10 mouse cellular contexts compared by ENCODE assay signal in the genomic region with DNA sequence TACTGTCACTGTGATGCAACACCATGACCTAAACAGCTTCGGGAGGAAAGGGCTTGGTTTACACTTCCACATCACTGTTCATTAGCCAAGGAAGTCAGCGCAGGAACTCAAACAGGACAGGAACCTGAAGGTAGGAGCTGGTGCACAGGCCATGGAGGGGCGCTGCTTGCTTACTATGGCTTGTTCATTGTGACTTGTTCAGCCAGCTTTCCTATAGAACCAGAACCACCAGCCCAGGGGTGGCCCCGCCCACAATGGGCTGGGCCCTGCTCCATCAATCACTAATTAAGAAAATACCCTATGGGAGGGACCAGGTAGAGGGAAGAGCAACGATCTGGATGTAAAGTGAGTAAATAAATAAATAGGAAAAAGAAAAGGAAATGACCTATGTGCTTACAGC. TPM values are rescaled to one million over a fixed set of nuclear protein-coding genes. Genes with fewer than 3 reads are reported as not detected.
DNase-seq lines count a peak whose midpoint lies in the region; ATAC-seq and TF ChIP-seq lines count a peak whose summit lies in the region.
"Had no signal": no experiment of that assay in that cellular context is flagged by ENCODE, and none has a peak within 500 bp of the region (broad histone marks: within the 10 kb centered on the region; RNA-seq: fewer than 3 reads in every experiment).

No protein-coding gene starts in this region.

- H3K4me2 ChIP-seq in lung, embryonic 15.5 days, result peak overlapping the region; percentile 10; the same call in 1 of the 2 replicates
- peak overlapping the region; percentile 61 for H3K4me2 ChIP-seq in liver, embryonic 13.5 days

- no peak overlapping the region for H3K4me3 ChIP-seq in lung, embryonic 15.5 days
- H3K4me3 ChIP-seq in liver, embryonic 13.5 days (replicated peaks), result peak overlapping the region; percentile 40
- no peak overlapping the region for H3K4me3 ChIP-seq in layer of hippocampus, adult 2 months
- H3K4me3 ChIP-seq: hindbrain, embryonic 10.5 days; myocyte had no signal

- H3K36me3 ChIP-seq in lung, embryonic 15.5 days, result no peaks in the 10 kb centered on the region
- H3K36me3 ChIP-seq in liver, embryonic 13.5 days, result no peaks in the 10 kb centered on the region
- H3K36me3 ChIP-seq: hindbrain, embryonic 10.5 days had no signal

- TF ChIP-seq CTCF in layer of hippocampus, adult 2 months (conservative IDR thresholded peaks at IDR 0.05), result no peak

- no peaks in the 10 kb centered on the region for H3K9me3 ChIP-seq in lung, embryonic 15.5 days
- no peaks in the 10 kb centered on the region for H3K9me3 ChIP-seq in liver, embryonic 13.5 days (replicated peaks)
- H3K9me3 ChIP-seq: hindbrain, embryonic 10.5 days had no signal

- H3K4me1 ChIP-seq in lung, embryonic 15.5 days, result peaks cover 10% of the 10 kb centered on the region; the same call in 1 of the 2 replicates
- H3K4me1 ChIP-seq in liver, embryonic 13.5 days (replicated peaks), result peaks cover 61% of the 10 kb centered on the region

- no peak for ATAC-seq in lung, embryonic 15.5 days (ENCODE audit: borderline replicate concordance, extremely low read depth, low FRiP score, low TSS enrichment)
- peak; percentile 16; the same call in 1 of the 2 replicates for ATAC-seq in liver, embryonic 13.5 days (ENCODE audit: low read depth)
- no peak for ATAC-seq in inflammation-experienced regulatory T-cells, adult 6 months

- peak; percentile 14 for DNase-seq in adrenal gland, postnatal 14 days
- DNase-seq in adrenal gland, postnatal 25 days, result no peak
- DNase-seq in lung, postnatal 10 days, result no peak
- peak; percentile 27 for DNase-seq in induced T-regulatory cell, adult 2 months (ENCODE audit: low read depth)
- DNase-seq in liver, embryonic 13.5 days, result peak; percentile 13
- no peak for DNase-seq in layer of hippocampus, adult 2 months (ENCODE audit: low spot score in 2 of 2)

- no peak overlapping the region for H3K9ac ChIP-seq in lung, embryonic 15.5 days
- peak overlapping the region; percentile 35; the same call in 1 of the 2 replicates for H3K9ac ChIP-seq in liver, embryonic 13.5 days

- WGBS in lung, embryonic 15.5 days, result 16% methylated on average over 5 of the region's 5 CpGs
- 15% methylated on average over 5 of the region's 5 CpGs for WGBS in liver, embryonic 13.5 days (ENCODE audit: insufficient replicate concordance)

- H3K27ac ChIP-seq in lung, embryonic 15.5 days, result no peak overlapping the region
- no peak overlapping the region; the same call in none of the 2 replicates for H3K27ac ChIP-seq in liver, embryonic 13.5 days
- H3K27ac ChIP-seq in layer of hippocampus, adult 2 months, result no peak overlapping the region
- H3K27ac ChIP-seq: hindbrain, embryonic 10.5 days had no signal

- 0 out of 2 replicates have a peak, but pooled peaks cover 5% of the 10 kb centered on the region for H3K27me3 ChIP-seq in lung, embryonic 15.5 days
- no peaks in the 10 kb centered on the region for H3K27me3 ChIP-seq in liver, embryonic 13.5 days

RNA-seq across cellular contexts. Expression of gene Ubr1, which starts 2.4 kb away (rescaled TPM):
- 32.0 and 35.0 TPM in 2 replicates for total RNA-seq in adrenal gland, postnatal 14 days (2021)
- 27.7 and 40.6 TPM in 2 replicates for total RNA-seq in adrenal gland, postnatal 25 days (2021)
- polyA plus RNA-seq in lung, embryonic 15.5 days (2015; fragmentation: Nextera tagmentation; extraction: Ambion mirVana), result 25.8 and 29.4 TPM in 2 replicates
- 14.1 and 16.8 TPM in 2 replicates for polyA plus RNA-seq in liver, embryonic 13.5 days (2015; fragmentation: Nextera tagmentation; extraction: Ambion mirVana)
- polyA plus RNA-seq in inflammation-experienced regulatory T-cells, adult 6 months (2017; shearing (Covaris generic)), result 10 to 100 TPM; 35.3 to 51.6 (median 47.1) TPM
- total RNA-seq in layer of hippocampus, adult 2 months (2021), result 10 to 100 TPM; 44.7 to 48.0 TPM

RNA-seq across cellular contexts. Expression of gene Tmem62, which starts 3.9 kb away (rescaled TPM):
- total RNA-seq in adrenal gland, postnatal 14 days (2021), result 8.1 and 11.2 TPM in 2 replicates
- 26.7 and 27.9 TPM in 2 replicates for total RNA-seq in adrenal gland, postnatal 25 days (2021)
- polyA plus RNA-seq in lung, embryonic 15.5 days (2015; fragmentation: Nextera tagmentation; extraction: Ambion mirVana), result 3.7 and 5.3 TPM in 2 replicates
- polyA plus RNA-seq in liver, embryonic 13.5 days (2015; fragmentation: Nextera tagmentation; extraction: Ambion mirVana), result 1.9 and 2.3 TPM in 2 replicates
- polyA plus RNA-seq in inflammation-experienced regulatory T-cells, adult 6 months (2017; shearing (Covaris generic)), result 10 to 100 TPM; 10.3 to 16.9 (median 15.3) TPM
- 10 to 100 TPM; 26.2 to 26.6 TPM for total RNA-seq in layer of hippocampus, adult 2 months (2021)

RNA-seq across cellular contexts. Expression of gene Ccndbp1, which starts 35.2 kb away (rescaled TPM):
- total RNA-seq in adrenal gland, postnatal 14 days (2021), result 39.3 and 48.9 TPM in 2 replicates
- 48.2 and 51.3 TPM in 2 replicates for total RNA-seq in adrenal gland, postnatal 25 days (2021)
- polyA plus RNA-seq in lung, embryonic 15.5 days (2015; fragmentation: Nextera tagmentation; extraction: Ambion mirVana), result 38.4 and 39.2 TPM in 2 replicates
- polyA plus RNA-seq in liver, embryonic 13.5 days (2015; fragmentation: Nextera tagmentation; extraction: Ambion mirVana), result 43.5 and 48.3 TPM in 2 replicates
- polyA plus RNA-seq in inflammation-experienced regulatory T-cells, adult 6 months (2017; shearing (Covaris generic)), result 100 to 1,000 TPM; 130 to 163 (median 159) TPM
- total RNA-seq in layer of hippocampus, adult 2 months (2021), result 10 to 100 TPM; 57.8 to 58.8 TPM

Comparison
In these comparisons a context has a peak if more than half of its experiments do, and no peak if none do; other contexts are left out.
1. DNase-seq: peak in adrenal gland, postnatal 14 days (single experiment), induced T-regulatory cell, adult 2 months (single experiment) and liver, embryonic 13.5 days (single experiment); none in adrenal gland, postnatal 25 days (single experiment), lung, postnatal 10 days (single experiment) and layer of hippocampus, adult 2 months (0 of 2).